Mouse (Mus musculus) spleen, adult 2 months (tissue): ENCODE data around the gene Suv39h1. TPM values are rescaled to one million over a fixed set of nuclear protein-coding genes. Genes with fewer than 3 reads are reported as not detected.
A peak's percentile ranks its signal among the peaks of the same experiment; 100 is the strongest.

Experiments used
- DNase-seq, 2 experiments: peaks; one replicate each; pipeline versions ENCODE4 v3.0.0 to v3.0.0-alpha.2; 2012 to 2021; ENCODE audit warnings: low spot score in 2 of 2, low read depth in 1 of 2
- H3K27ac ChIP-seq: fragments of 200-500 bp; 2 replicates; pipeline ENCODE4 v1.5.1; 2012; ENCODE audit warnings: low read length, inconsistent platforms; ENCODE audit not compliant: insufficient read depth
- H3K27me3 ChIP-seq: fragments of 200-500 bp; 2 replicates; pipeline ENCODE4 v1.6.1; 2012; ENCODE audit warnings: mild to moderate bottlenecking, moderate library complexity, low read length, inconsistent platforms; ENCODE audit not compliant: control insufficient read depth, insufficient read depth
- H3K36me3 ChIP-seq: fragments of 200-500 bp; 2 replicates; pipeline ENCODE4 v1.6.1; 2012; ENCODE audit warnings: mild to moderate bottlenecking, low read length, inconsistent platforms; ENCODE audit not compliant: control insufficient read depth, insufficient read depth
- H3K4me1 ChIP-seq: fragments of 200-500 bp; 2 replicates; pipeline ENCODE4 v1.6.1; 2011; ENCODE audit warnings: inconsistent platforms; ENCODE audit not compliant: control insufficient read depth, insufficient read depth, insufficient read length
- H3K4me3 ChIP-seq: fragments of 200-500 bp; 2 replicates; pipeline ENCODE4 v1.5.1; 2011; ENCODE audit warnings: mild to moderate bottlenecking, inconsistent platforms; ENCODE audit not compliant: insufficient read depth, insufficient read length; ENCODE audit errors: extremely low read depth
- CTCF ChIP-seq: fragments of 200-500 bp; IDR thresholded peaks from 2 replicates; pipeline ENCODE4 v1.5.1; 2011; ENCODE audit warnings: mild to moderate bottlenecking, inconsistent platforms; ENCODE audit not compliant: insufficient read depth, insufficient read length, insufficient replicate concordance; ENCODE audit errors: extremely low read depth
- POLR2A ChIP-seq: fragments of 200-500 bp; IDR thresholded peaks from 2 replicates; pipeline ENCODE4 v1.6.1; 2011; ENCODE audit warnings: low read depth, low read length, inconsistent platforms
- WGBS: fragments of 180-500 bp; shearing (Covaris S2); methylation state at CpG from one replicate; pipeline ENCODE4 v1.1.7; 2018; 5-methylcytosine and 5-hydroxymethylcytosine counted together
- polyA plus RNA-seq: library from polyadenylated mRNA; depleted of rRNA; stranded (reverse); fragments of >200 nt; gene quantifications from 2 replicates; pipeline ENCODE4 v1.2.3, GENCODE M21; 2012; rRNA removed

Suv39h1 gene
- polyA plus RNA-seq = 14.1 and 17.4 TPM in 2 replicates

DNA sequence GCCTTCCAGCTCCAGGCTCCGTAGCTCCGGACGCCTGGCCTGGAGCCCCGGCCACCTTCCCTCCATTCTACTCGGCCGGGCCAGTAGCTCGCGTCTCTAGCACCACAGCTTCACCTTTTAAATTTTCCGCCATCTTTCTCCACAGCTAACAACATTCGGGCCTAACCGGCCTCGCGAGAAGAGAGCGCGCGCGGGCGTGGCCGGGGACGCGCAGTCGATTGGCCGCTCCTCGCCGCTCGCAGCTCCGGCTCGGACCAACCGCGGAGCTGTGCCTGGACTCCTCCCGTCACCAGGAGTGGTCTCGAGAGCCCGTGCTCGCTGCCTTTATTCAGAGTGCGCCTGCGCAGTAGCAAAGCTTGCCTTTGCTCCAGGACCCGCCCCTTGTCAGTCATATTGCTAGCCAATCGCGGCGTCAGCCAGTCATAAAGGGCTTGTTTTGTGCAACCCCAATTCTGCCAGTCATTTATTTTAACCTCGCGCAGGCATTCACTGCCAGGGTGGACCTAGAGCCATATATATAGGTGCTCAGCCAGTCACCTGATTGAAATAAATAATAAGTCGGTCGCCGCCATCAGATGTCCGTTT is at the start of gene Suv39h1:
Gene Suv39h1 (minus strand): TSS at position 331 of the 585 bp plus-strand sequence.
- H3K36me3 ChIP-seq = peaks cover 1% of the 10 kb centered on the region; the same call in 1 of the 2 replicates
- peak within 1 kb of the TSS; percentile 83 for H3K27ac ChIP-seq
- WGBS = 28% methylated on average over 46 of the region's 46 CpGs
- H3K4me3 ChIP-seq = peak within 1 kb of the TSS; percentile 76
- H3K4me1 ChIP-seq = peaks cover 2% of the 10 kb centered on the region; the same call in 1 of the 2 replicates
- H3K27me3 ChIP-seq = no peaks in the 10 kb centered on the region
- TF ChIP-seq POLR2A (no peak), CTCF (no peak)
- DNase-seq = peak; percentile 88 to 92

DNA sequence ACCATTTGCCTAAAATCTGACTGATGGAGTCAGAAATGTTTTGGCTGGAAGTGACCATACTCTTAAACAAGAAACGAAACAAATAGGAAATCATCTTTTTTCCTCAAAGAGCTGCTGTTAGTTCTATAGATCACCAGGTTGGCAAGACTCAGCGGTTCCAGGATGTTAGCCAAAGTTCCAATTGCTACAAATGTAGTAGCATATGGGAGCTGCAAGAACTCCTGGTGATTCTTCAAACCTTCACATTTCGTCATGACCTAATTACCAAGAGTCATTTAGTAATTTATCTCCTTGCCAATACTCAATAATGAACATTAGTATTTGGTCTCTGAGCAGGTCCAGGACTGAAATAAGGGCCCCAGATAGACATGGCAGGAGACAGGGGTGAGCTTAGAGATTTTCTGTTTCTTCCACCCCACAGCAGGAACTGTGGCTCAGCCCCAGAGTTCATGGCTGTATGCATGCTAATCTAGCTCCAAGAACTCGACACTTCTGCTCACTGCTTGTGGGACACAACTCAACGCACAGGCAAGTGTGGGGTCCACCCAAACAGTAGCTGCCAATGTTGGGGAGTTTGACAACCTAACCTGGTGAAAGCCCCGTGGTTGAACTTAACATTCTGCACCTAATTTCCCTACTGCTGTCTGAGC is 49.4 kb upstream of the Suv39h1 start:
- no peak for DNase-seq
- Histone ChIP-seq H3K27me3 (no peaks in the 10 kb centered on the region), H3K27ac (no peak overlapping the region), H3K4me1 (no peaks in the 10 kb centered on the region), H3K4me3 (no peak overlapping the region), H3K36me3 (peaks cover 7% of the 10 kb centered on the region)
- TF ChIP-seq POLR2A = no peak
- no peak for TF ChIP-seq CTCF
- WGBS = 81% methylated on average over 6 of the region's 6 CpGs

DNA sequence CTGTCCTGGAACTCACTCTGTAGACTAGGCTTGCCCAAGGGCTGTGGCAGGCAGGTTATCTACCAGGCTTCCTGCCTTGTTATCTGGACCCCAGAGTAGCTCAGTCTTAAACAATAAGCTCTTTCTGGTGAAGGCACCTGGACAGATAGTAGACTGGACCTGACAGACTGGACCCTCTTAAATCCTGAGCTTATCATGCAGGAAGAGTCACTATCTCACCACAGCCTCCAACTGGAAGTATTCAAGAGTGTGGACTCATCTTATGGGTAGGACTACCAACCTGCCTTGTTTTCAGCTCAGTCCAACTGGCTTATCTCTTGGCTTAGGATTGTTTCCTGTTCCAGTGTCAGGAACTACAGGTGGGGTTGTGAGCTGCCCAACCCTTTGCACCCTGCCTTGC is 42.7 kb upstream of the Suv39h1 start:
- Histone ChIP-seq H3K36me3 (no peaks in the 10 kb centered on the region), H3K4me3 (no peak overlapping the region), H3K4me1 (no peaks in the 10 kb centered on the region), H3K27me3 (no peaks in the 10 kb centered on the region), H3K27ac (no peak overlapping the region)
- TF ChIP-seq POLR2A (no peak), CTCF (no peak)
- no peak for DNase-seq

DNA sequence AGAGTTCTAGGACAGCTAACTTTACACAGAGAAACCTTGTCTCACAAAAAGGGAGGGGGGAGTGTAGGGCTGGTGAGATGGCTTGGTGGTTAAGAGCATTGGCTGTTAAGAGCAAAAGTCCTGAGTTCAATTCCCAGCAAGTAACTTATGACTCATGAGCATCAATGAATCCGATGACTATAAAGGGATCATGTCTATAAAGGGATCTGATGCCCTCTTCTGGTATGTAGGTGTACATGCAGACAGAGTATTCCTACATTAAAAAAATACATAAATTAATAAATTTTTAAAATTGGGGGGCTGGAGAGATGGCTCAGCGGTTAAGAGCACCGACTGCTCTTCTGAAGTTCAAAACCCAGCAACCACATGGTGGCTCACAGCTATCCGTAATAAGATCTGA is 40.7 kb upstream of the Suv39h1 start:
- Histone ChIP-seq H3K4me1 (no peaks in the 10 kb centered on the region), H3K27me3 (no peaks in the 10 kb centered on the region), H3K27ac (no peak overlapping the region), H3K36me3 (no peaks in the 10 kb centered on the region), H3K4me3 (no peak overlapping the region)
- TF ChIP-seq CTCF (no peak), POLR2A (no peak)
- 55% methylated on average over 4 of the region's 4 CpGs for WGBS
- no peak for DNase-seq

DNA sequence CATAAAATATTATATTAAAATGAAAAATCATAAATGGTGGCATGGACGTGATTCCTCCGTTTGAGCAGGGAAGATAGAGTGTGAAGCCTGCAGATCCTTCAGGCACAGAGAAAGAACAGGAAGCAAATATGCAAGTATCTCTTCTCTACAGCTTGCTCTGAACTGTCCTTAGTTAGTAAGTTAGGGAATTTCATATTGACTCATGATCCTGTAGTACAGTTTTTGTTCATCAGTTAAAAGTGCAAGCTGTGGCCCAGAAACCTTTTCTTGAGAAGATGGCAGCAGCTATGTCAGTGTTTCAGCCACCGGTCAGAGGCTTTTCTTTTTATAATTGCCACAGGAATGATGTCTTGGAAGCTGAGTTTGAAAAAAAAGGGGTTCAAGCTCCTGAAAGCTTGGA is 30.5 kb upstream of the Suv39h1 start:
- no peak overlapping the region for H3K27ac ChIP-seq
- DNase-seq = no peak
- no peaks in the 10 kb centered on the region for H3K4me1 ChIP-seq
- no peak overlapping the region for H3K4me3 ChIP-seq
- no peaks in the 10 kb centered on the region for H3K27me3 ChIP-seq
- WGBS = 85% methylated on average over 3 of the region's 3 CpGs
- no peaks in the 10 kb centered on the region for H3K36me3 ChIP-seq
- no peak for TF ChIP-seq CTCF
- TF ChIP-seq POLR2A = no peak

DNA sequence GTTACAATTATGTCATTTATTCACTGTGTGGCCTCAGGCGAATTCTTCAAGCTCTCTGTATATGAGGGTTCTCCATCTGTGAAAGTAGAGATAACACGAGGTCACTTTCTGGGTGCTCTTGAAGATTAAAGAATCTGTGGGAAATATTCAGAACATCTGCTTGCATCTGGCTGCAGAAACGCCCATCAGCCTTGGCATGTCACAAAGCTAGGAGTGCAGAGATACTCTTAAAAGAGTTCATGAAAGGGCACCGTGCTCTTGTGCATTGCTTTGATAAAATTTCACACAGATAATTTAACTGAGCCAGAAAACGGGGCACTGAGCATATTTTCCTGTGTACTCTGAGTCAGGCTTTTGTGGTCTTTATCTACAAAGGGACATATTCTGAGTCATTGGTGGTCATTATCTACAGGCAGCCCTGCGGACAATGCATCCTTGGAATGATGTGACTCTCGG is 27.7 kb upstream of the Suv39h1 start:
- Histone ChIP-seq H3K27ac (no peak overlapping the region), H3K36me3 (no peaks in the 10 kb centered on the region), H3K27me3 (no peaks in the 10 kb centered on the region), H3K4me3 (no peak overlapping the region), H3K4me1 (no peaks in the 10 kb centered on the region)
- TF ChIP-seq POLR2A (no peak), CTCF (no peak)
- no peak for DNase-seq
- WGBS = 64% methylated on average over 7 of the region's 7 CpGs

DNA sequence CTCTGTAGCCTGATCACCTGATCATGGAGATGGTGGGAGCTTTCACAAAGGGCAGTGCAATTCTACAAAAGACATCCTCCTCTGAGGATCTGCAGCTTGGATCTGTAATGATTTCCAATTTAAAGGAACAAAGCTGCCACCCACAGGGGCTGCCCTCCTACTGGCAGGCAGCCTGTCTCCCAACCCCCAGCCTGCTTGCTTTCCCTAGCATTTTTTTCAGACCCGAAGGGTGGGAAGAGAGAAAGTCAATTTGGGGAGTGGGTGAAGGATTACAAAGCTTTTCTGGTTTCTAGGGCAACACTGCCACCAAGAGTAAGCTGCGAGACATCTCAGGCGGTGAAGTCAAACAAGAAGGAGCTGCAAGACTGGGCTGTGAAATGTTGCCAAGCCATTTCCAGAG is 26.5 kb upstream of the Suv39h1 start:
- no peak for TF ChIP-seq CTCF
- TF ChIP-seq POLR2A = no peak
- 49% methylated on average over 3 of the region's 3 CpGs for WGBS
- Histone ChIP-seq H3K4me1 (no peaks in the 10 kb centered on the region), H3K36me3 (no peaks in the 10 kb centered on the region), H3K27me3 (no peaks in the 10 kb centered on the region), H3K27ac (no peak overlapping the region), H3K4me3 (no peak overlapping the region)
- no peak for DNase-seq
